Mouse (Mus musculus): ENCODE measurements around the gene Serpinb3c. TPM values are rescaled to one million over a fixed set of nuclear protein-coding genes. Genes with fewer than 3 reads are reported as not detected.
"Not testable (repeated sequence)": the region's sequence is repeated elsewhere in the genome, so short reads cannot be mapped to it uniquely, and the experiment has no call there.

The Serpinb3c gene
- not detected for total RNA-seq (2021)

GRCm38 (mm10) chr1:107278261-107278660 lies at the start of gene Serpinb3c, which contains the start of gene Serpinb3b:
Gene Serpinb3c, minus strand, starts transcription at chr1:107278371.
Gene Serpinb3b, minus strand, starts transcription at chr1:107278361.
- DNase-seq (ENCODE audit: low spot score); intact Hi-C loops (cut with DNase I): not testable (repeated sequence)

- not testable (repeated sequence) for DNase-seq (ENCODE audit: low spot score)
These were observed 35.0 kb downstream of the Serpinb3c start for GRCm38 (mm10) chr1:107243170-107243569.

More at GRCm38 (mm10) chr1:107243170-107243569, 35.0 kb downstream of the Serpinb3c start:
- intact Hi-C loops (cut with DNase I): loop anchor here (5.0 kb wide), 2 partner anchors 239 to 354 kb away; no protein-coding TSS in a partner anchor

Other genes with a start within 250 kb of the Serpinb3c start
- not detected for gene Serpinb3a, start 226.1 kb downstream of the Serpinb3c start, total RNA-seq (2021)
- not detected for gene Serpinb3d, start 194.9 kb downstream of the Serpinb3c start, total RNA-seq (2021)
- gene Serpinb3b, start within 50 bp of the Serpinb3c start, total RNA-seq (2021): not detected
- gene Serpinb11, start 82.8 kb upstream of the Serpinb3c start, total RNA-seq (2021): not detected
- gene Serpinb7, start 121.3 kb upstream of the Serpinb3c start, total RNA-seq (2021): not detected
- under 1 TPM; 0.78 to 0.89 TPM for gene Serpinb2, start 233.1 kb upstream of the Serpinb3c start, total RNA-seq (2021)